Mouse (Mus musculus): ENCODE data around the gene Ebna1bp2.

GRCm38 (mm10) chr4:118571441-118571840 is 49.2 kb upstream of the Ebna1bp2 start:
- no peak for TF ChIP-seq CTCF (IDR thresholded peaks at IDR 0.05)
- TF ChIP-seq EP300 (IDR thresholded peaks at IDR 0.05), result no peak

Data from lung, postnatal 0 days (tissue).